Mouse (Mus musculus): ENCODE measurements around the gene Nek9. TPM values are rescaled to one million over a fixed set of nuclear protein-coding genes. Genes with fewer than 3 reads are reported as not detected.

The Nek9 gene
- total RNA-seq, 2 experiments from 2014 or later = 26.6 to 33.1 TPM

- peak; percentile 82 for ATAC-seq (replicated peaks; ENCODE audit: poor library complexity, severe bottlenecking)
Observed at GRCm38 (mm10) chr12:85270319-85270718, 68.8 kb downstream of the Nek9 start, which contains the start of gene Mlh3. Gene Mlh3 (minus strand): TSS chr12:85270599.

- ATAC-seq (replicated peaks; ENCODE audit: poor library complexity, severe bottlenecking) = no peak
Observed at GRCm38 (mm10) chr12:85269821-85270220, 69.3 kb downstream of the Nek9 start.

GRCm38 (mm10) chr12:85266248-85266647, 72.9 kb downstream of the Nek9 start:
- no peak for ATAC-seq (replicated peaks; ENCODE audit: poor library complexity, severe bottlenecking)

GRCm38 (mm10) chr12:85264940-85265339, 74.2 kb downstream of the Nek9 start:
- no peak for ATAC-seq (replicated peaks; ENCODE audit: poor library complexity, severe bottlenecking)

GRCm38 (mm10) chr12:85264531-85264930, 74.6 kb downstream of the Nek9 start:
- no peak for ATAC-seq (replicated peaks; ENCODE audit: poor library complexity, severe bottlenecking)

- ATAC-seq (replicated peaks; ENCODE audit: poor library complexity, severe bottlenecking) = no peak
Observed at GRCm38 (mm10) chr12:85263190-85263589, 76.0 kb downstream of the Nek9 start.

GRCm38 (mm10) chr12:85262489-85262888, 76.7 kb downstream of the Nek9 start:
- ATAC-seq (replicated peaks; ENCODE audit: poor library complexity, severe bottlenecking) = no peak

- peak; percentile 89 for ATAC-seq (replicated peaks; ENCODE audit: poor library complexity, severe bottlenecking)
Observed at GRCm38 (mm10) chr12:85257008-85257639, 82.0 kb downstream of the Nek9 start.

GRCm38 (mm10) chr12:85256074-85256751, 82.9 kb downstream of the Nek9 start:
- ATAC-seq (replicated peaks; ENCODE audit: poor library complexity, severe bottlenecking) = peak; percentile 67

GRCm38 (mm10) chr12:85252083-85252482, 87.1 kb downstream of the Nek9 start:
- ATAC-seq (replicated peaks; ENCODE audit: poor library complexity, severe bottlenecking) = no peak

Other genes with a start within 250 kb of the Nek9 start
- gene Prox2, start 228.6 kb downstream of the Nek9 start, total RNA-seq (2014; fragmentation: Nextera tagmentation) = 0.90 and 2.9 TPM in 2 replicates
- gene Prox2, start 228.6 kb downstream of the Nek9 start, total RNA-seq (2017) = 1.1 and 1.5 TPM in 2 replicates
- gene Dlst, start 228.5 kb downstream of the Nek9 start, total RNA-seq (2014; fragmentation: Nextera tagmentation) = 106 and 140 TPM in 2 replicates
- gene Dlst, start 228.5 kb downstream of the Nek9 start, total RNA-seq (2017) = 167 and 195 TPM in 2 replicates
- not detected in 2 replicates for gene Rps6kl1, start 188.1 kb downstream of the Nek9 start, total RNA-seq (2014; fragmentation: Nextera tagmentation)
- not detected in 2 replicates for gene Rps6kl1, start 188.1 kb downstream of the Nek9 start, total RNA-seq (2017)
- gene Pgf, start 161.6 kb downstream of the Nek9 start, total RNA-seq (2014; fragmentation: Nextera tagmentation) = not detected in 2 replicates
- not detected in 2 replicates for gene Pgf, start 161.6 kb downstream of the Nek9 start, total RNA-seq (2017)
- gene Eif2b2, start 119.9 kb downstream of the Nek9 start, total RNA-seq (2014; fragmentation: Nextera tagmentation) = 51.8 and 89.9 TPM in 2 replicates
- 44.0 and 61.7 TPM in 2 replicates for gene Eif2b2, start 119.9 kb downstream of the Nek9 start, total RNA-seq (2017)
- 9.8 and 11.1 TPM in 2 replicates for gene Mlh3, start 68.8 kb downstream of the Nek9 start, total RNA-seq (2014; fragmentation: Nextera tagmentation)
- 7.7 and 7.9 TPM in 2 replicates for gene Mlh3, start 68.8 kb downstream of the Nek9 start, total RNA-seq (2017)
- 39.7 and 58.9 TPM in 2 replicates for gene Acyp1, start 50.9 kb downstream of the Nek9 start, total RNA-seq (2014; fragmentation: Nextera tagmentation)
- 34.6 and 69.2 TPM in 2 replicates for gene Acyp1, start 50.9 kb downstream of the Nek9 start, total RNA-seq (2017)
- gene Zc2hc1c, start 50.8 kb downstream of the Nek9 start, total RNA-seq (2014; fragmentation: Nextera tagmentation) = not detected in 2 replicates
- not detected in 2 replicates for gene Zc2hc1c, start 50.8 kb downstream of the Nek9 start, total RNA-seq (2017)
- gene Tmed10, start 35.5 kb upstream of the Nek9 start, total RNA-seq (2014; fragmentation: Nextera tagmentation) = 278 and 296 TPM in 2 replicates
- gene Tmed10, start 35.5 kb upstream of the Nek9 start, total RNA-seq (2017) = 176 and 201 TPM in 2 replicates
- gene Fos, start 134.5 kb upstream of the Nek9 start, total RNA-seq (2014; fragmentation: Nextera tagmentation) = 35.1 and 50.4 TPM in 2 replicates
- 137 and 160 TPM in 2 replicates for gene Fos, start 134.5 kb upstream of the Nek9 start, total RNA-seq (2017)

Measured in granulocyte monocyte progenitor cell, adult 5-6 weeks (primary cell).